Mouse (Mus musculus) lung, adult 2 months (tissue): ENCODE results near the gene Hk2.
"Not testable (repeated sequence)": the region's sequence is repeated elsewhere in the genome, so short reads cannot be mapped to it uniquely, and the experiment has no call there.

Experiments used
- CTCF ChIP-seq: fragments of 200-500 bp; IDR thresholded peaks from 2 replicates; pipeline ENCODE4 v1.5.1; 2011; ENCODE audit warnings: mild to moderate bottlenecking, low read length, control low read depth; ENCODE audit not compliant: insufficient read depth
- POLR2A ChIP-seq: fragments of 200-500 bp; IDR thresholded peaks from 2 replicates; pipeline ENCODE4 v1.6.1; 2011; ENCODE audit warnings: low read depth, mild to moderate bottlenecking, control low read depth, low read length, borderline replicate concordance; ENCODE audit errors: extremely low read depth

DNA sequence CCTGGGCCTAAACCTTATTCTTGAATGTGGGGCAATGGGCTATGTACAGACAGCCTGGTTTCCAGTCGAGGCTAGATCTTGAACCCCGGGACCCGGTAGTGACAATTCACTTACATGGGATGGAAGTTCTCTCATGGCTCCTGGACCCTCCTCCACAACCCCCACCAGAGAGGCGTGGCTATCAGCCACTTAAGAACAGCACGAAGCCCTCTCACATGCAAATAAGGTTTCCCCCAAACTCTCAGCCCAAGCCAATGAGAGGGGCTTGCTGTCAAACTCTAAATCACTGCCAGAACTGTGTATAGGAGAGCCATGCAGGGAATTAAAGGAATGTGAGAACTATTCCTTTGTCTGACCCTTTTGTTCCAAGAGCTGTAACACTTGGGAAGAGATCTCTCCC is 85.7 kb downstream of the Hk2 start:
- not testable (repeated sequence) for TF ChIP-seq CTCF, POLR2A
